Mouse (Mus musculus) ovary, postnatal 36 days (tissue): ENCODE data around the gene Disc1.

Source experiments
- DNase-seq: peaks from one replicate; pipeline ENCODE4 v3.0.0; 2022; ENCODE audit warnings: low spot score, mixed read lengths

Gene Disc1

GRCm38 (mm10) chr8:125053505-125054435 is at the start of gene Disc1:
Gene Disc1 (plus strand): TSS chr8:125054195.
- DNase-seq: peak; percentile 41

- DNase-seq: peak; percentile 92
Measured at GRCm38 (mm10) chr8:125012695-125013627, 41.0 kb upstream of the Disc1 start, which contains the start of gene Tsnax. Gene Tsnax (plus strand): TSS chr8:125012997.

DNA sequence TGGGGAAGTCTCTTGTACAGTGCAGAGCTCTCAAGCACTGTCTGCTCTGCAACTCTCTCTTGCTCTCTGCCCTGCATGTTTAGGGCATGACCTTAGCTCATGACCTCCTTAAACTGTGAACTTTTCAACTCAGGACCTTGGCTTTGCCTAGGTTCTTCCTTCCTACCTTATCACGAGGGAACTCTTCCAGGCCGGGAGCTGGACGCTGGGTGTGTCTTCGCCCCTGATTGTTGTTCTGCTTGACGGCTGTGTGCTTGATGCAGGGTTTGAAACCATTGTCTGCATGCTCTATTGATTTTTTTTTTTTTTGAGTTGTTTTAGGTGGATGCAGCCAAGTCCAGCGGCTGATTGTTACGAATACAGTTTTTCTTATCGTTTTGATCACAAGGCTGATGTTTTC is 29.9 kb upstream of the Disc1 start:
- no peak for DNase-seq

DNA sequence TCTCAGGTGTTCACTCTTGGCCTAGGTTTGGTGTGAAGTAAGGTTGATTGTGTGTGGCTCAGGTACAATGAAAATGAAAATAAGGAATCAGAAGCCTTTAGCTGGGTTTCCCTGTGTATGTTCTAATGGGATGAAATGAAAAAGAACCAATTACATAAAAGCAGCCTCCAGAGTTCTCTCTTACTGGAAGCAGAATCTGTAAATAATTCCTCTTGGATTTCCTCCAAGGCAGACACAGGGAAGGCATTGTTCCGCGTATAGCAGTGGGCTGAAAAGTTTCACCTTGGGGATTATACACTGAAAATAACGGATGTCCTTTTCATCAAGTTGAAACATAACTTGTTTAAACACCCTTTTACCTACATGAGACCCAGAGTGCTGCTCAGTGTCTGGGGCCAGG is 26.8 kb upstream of the Disc1 start:
- DNase-seq: no peak

- DNase-seq: no peak
Measured at GRCm38 (mm10) chr8:125028841-125029240, 25.2 kb upstream of the Disc1 start.

DNA sequence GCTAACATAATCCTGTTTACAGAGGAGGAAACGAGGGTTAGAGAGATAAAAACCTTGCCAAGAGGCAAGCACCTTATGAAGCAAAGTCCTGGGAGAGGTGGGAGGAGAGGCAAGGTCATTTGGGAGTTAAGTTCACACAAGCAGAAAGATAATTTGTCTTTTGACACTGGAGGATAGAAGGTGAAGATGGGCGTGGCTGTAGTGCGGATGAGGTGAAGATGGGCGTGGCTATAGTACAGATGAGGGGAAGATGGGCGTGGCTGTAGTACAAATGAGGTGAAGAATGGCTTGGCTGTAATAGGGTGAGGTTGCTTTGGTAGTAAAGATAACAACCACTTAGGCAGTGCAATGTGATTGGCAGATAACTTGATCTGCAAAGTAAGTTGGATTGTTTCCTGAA is 22.7 kb upstream of the Disc1 start:
- no peak for DNase-seq

DNA sequence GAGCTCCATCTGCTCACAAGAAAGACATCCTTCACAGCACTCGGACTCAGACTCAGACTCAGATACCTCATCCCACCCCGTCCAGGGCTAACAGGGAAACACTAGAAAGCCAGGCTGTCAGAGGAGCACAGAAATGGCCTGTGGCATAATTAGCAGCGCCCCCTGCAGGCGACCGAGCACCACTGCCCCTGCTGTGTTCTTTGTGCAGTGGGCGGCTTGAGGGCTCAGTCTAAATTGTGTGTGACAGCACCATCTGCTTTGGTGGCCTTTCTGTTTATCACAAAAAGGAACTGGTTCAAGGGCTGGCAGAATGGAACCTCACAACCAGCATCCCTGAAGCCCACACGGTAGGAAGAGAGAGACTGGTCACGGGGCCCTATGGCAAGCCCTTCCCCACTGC is 19.3 kb upstream of the Disc1 start:
- peak; percentile 65 for DNase-seq

DNA sequence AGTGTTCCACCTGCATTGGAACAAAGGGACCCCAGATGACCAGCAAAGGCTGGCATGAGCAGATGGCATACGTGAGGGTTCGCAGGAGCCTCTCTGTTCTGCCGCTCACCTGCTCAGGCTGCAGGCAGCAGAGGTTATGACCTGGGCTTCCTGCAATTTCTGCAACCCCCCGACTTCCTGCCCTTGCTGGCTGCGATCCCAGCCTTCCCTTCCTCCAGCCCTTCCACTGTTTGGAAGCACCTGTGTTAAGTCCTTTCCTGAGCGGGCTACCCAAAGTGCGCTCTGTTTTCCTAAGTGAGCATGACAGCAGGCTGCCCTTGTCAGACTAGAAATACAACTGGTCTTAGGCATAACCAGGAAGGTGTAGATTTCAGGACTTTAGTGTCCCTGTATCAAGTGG is 16.9 kb upstream of the Disc1 start:
- no peak for DNase-seq

- DNase-seq: no peak
Measured at GRCm38 (mm10) chr8:125038731-125039130, 15.3 kb upstream of the Disc1 start.

DNA sequence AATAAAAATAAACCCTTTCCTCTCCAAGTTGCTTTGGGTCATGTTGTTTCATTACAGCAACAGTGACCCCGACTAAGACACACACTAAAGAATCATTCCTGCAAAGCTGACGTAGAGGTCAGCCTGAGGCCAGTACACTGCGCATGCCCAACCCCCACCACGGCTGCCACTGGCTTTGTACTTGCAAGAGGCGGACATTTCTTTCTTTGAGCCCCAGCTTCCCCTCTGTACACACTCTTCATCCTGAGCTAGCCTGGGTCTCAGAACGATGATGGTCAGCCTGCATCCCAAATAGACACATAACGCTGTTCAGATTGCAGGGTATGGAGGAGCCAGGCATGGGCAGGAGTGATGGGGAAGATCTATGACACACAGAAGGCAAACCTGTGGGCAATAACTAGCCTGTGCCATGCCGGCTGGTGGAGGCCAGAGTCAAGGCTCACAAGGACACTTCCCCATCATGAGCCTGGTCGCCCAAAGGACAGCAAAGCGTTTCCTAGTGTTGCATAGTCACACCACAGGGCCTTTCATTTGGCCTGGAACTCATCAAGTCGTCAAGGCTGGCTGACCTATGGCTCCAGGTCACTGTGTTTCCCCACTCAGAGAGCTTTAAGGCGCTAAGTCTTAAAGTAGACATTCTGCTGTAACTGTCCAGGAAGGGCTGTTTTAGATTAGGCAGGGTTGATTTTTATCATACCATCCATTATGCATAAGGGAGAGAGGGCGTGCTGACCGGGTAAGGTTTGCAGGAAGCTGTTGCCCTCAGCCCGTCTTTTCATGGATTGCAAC is 13.2 kb upstream of the Disc1 start:
- no peak for DNase-seq

GRCm38 (mm10) chr8:125041496-125041895 is 12.5 kb upstream of the Disc1 start:
- no peak for DNase-seq

DNA sequence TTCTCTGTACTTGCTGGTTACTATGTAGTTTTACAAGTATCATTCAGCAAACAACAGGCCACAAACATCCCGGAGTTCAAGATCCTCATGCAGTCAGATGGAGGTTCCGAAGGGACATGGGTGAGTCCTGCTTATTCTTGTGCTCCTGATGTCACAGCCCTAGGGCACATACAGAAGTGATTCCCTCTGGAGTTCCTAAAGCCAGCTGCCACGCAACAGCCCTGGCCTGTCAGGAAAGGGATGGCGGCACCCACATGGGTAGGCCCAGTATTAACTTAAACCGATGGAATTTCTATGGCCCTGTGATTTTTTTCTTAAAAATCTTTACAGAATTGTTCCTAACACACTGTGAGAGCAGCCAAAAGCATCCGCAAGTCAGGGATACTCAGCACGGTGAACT is 10.6 kb upstream of the Disc1 start:
- no peak for DNase-seq

GRCm38 (mm10) chr8:125043935-125044334 is 10.1 kb upstream of the Disc1 start:
- DNase-seq: no peak

GRCm38 (mm10) chr8:125045760-125046159 is 8.2 kb upstream of the Disc1 start:
- no peak for DNase-seq

GRCm38 (mm10) chr8:125049051-125049750 is 4.8 kb upstream of the Disc1 start:
- DNase-seq: no peak

GRCm38 (mm10) chr8:125049826-125050225 is 4.2 kb upstream of the Disc1 start:
- DNase-seq: no peak

DNA sequence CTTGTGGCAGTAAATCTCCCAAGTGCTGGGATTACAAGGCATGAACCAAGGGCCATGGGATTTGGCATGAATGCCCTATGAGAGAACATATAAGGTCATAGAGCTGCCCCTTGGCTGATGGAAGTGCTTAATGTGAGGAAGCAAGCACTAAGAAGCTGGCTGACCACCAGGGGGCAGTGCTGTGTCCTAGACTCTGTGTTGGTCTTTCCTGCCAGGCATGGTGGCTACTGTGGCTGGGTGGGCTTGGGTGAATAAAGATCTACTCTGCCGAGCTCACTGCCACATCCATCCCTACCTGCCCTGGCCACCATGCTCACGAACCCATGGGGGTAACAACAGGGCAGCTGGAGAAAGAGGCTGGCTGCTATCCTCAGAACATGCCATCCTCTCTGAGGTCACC is 2.0 kb upstream of the Disc1 start:
- peak; percentile 57 for DNase-seq

GRCm38 (mm10) chr8:125054436-125054810 is 428 bp downstream of the Disc1 start:
- peak; percentile 38 for DNase-seq

DNA sequence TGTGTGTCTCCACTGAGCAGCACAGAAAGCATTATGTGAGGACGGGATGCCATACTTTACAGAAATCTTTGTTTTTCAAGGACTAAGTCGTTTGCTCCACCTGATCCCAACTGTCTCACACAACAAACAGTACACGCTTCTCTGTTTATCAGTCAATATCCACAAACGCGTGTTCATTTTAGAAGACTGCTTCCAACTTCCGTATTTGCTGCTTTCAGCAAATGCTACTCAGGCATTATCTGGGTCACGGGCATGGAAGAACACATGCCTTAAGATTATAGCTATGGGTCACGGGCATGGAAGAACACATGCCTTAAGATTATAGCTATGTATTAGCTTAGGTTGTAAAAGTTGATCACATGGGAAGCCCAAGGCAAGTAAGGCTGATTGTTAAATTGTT is 6.9 kb downstream of the Disc1 start:
- DNase-seq: no peak

GRCm38 (mm10) chr8:125065596-125065995 is 11.6 kb downstream of the Disc1 start:
- no peak for DNase-seq

DNA sequence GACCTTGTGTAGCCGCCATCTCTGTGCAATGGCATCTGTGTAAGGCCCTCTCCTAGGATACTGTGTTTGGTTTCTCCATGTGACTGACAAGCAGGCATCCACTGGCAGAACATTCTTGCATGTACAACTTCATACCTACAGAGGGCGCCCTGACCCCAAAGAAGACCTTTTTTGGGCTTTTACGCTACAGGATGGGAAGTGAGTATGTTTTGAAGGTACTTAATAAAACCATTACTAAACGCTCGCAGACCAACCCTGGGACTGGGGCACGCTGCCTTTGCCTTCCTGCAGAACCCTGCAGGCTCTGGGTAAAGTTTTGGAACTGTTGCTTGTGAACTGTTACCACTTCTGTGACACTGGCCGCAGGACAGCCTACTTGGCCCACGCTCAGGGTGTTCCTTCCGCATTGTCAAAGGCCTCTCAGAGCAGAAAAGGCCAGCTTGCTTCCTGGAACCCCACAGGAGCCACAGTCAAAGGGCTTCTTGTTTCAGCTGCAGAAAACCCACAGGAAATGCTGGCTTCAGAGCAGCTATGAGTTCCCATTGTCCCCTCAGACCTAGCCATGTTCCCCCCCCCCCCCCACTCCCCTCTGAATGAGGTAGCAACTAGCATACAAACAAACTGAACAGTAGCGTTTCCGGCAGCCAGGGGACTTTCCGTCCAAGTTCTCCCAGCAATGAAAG is 13.1 kb downstream of the Disc1 start:
- peak; percentile 53 for DNase-seq
